Mouse (Mus musculus) neutrophil, adult 5-6 weeks (primary cell): ENCODE data around the gene Bsn. TPM values are rescaled to one million over a fixed set of nuclear protein-coding genes. Genes with fewer than 3 reads are reported as not detected.

Experiments
- ATAC-seq: fragments of 151-379, 151-347 bp; 2 replicates; pipeline ENCODE4 v1.8.0; 2017; ENCODE audit warnings: mild to moderate bottlenecking, moderate TSS enrichment; ENCODE audit not compliant: insufficient number of reproducible peaks, poor library complexity, low FRiP score, severe bottlenecking; ENCODE audit errors: extremely low read depth
- total RNA-seq: library from RNA; stranded (forward); fragments of 200-1000 nt; gene quantifications from 2 replicates; pipeline ENCODE4 v1.2.3, GENCODE M21; 2017

The Bsn gene
- total RNA-seq, 1 experiment from 2014 or later, result 0.23 TPM

GRCm38 (mm10) chr9:108072481-108072924 lies 117.7 kb downstream of the Bsn start:
- no peak for ATAC-seq

GRCm38 (mm10) chr9:108071801-108072200 lies 118.4 kb downstream of the Bsn start:
- no peak for ATAC-seq

- ATAC-seq, result no peak
These were observed 120.7 kb downstream of the Bsn start for GRCm38 (mm10) chr9:108069529-108069928.

GRCm38 (mm10) chr9:108069007-108069406 lies 121.2 kb downstream of the Bsn start:
- ATAC-seq, result no peak

- peak; percentile 77 for ATAC-seq
These were observed 122.3 kb downstream of the Bsn start for GRCm38 (mm10) chr9:108067900-108068299.

- ATAC-seq, result no peak
These were observed 123.0 kb downstream of the Bsn start for GRCm38 (mm10) chr9:108067199-108067598.

GRCm38 (mm10) chr9:108065491-108066011 lies 124.6 kb downstream of the Bsn start:
- no peak for ATAC-seq

GRCm38 (mm10) chr9:108063361-108063760 lies 126.8 kb downstream of the Bsn start:
- ATAC-seq, result no peak

- no peak for ATAC-seq
These were observed 128.0 kb downstream of the Bsn start for GRCm38 (mm10) chr9:108062142-108062541.

- no peak for ATAC-seq
These were observed 131.9 kb downstream of the Bsn start for GRCm38 (mm10) chr9:108058291-108058690.

- no peak for ATAC-seq
These were observed 133.0 kb downstream of the Bsn start for GRCm38 (mm10) chr9:108057262-108057562.

GRCm38 (mm10) chr9:108056361-108057261 lies 133.6 kb downstream of the Bsn start:
- no peak for ATAC-seq

GRCm38 (mm10) chr9:108055661-108056237 lies 134.4 kb downstream of the Bsn start:
- ATAC-seq, result no peak

- no peak for ATAC-seq
These were observed 135.1 kb downstream of the Bsn start for GRCm38 (mm10) chr9:108055061-108055460.

- no peak for ATAC-seq
These were observed 135.7 kb downstream of the Bsn start for GRCm38 (mm10) chr9:108054331-108055040.

- ATAC-seq, result no peak
These were observed 136.4 kb downstream of the Bsn start for GRCm38 (mm10) chr9:108053665-108054225.

GRCm38 (mm10) chr9:108052885-108053664 lies 137.1 kb downstream of the Bsn start, which contains the start of gene Amigo3:
TSS of gene Amigo3 (plus strand) at chr9:108053159.
- peak; percentile 74 for ATAC-seq

- no peak for ATAC-seq
These were observed 137.8 kb downstream of the Bsn start for GRCm38 (mm10) chr9:108052411-108052810.

GRCm38 (mm10) chr9:108051931-108052220 lies 138.3 kb downstream of the Bsn start:
- ATAC-seq, result no peak
